Mouse (Mus musculus): ENCODE measurements around the gene Acbd3.

The Acbd3 gene

DNA sequence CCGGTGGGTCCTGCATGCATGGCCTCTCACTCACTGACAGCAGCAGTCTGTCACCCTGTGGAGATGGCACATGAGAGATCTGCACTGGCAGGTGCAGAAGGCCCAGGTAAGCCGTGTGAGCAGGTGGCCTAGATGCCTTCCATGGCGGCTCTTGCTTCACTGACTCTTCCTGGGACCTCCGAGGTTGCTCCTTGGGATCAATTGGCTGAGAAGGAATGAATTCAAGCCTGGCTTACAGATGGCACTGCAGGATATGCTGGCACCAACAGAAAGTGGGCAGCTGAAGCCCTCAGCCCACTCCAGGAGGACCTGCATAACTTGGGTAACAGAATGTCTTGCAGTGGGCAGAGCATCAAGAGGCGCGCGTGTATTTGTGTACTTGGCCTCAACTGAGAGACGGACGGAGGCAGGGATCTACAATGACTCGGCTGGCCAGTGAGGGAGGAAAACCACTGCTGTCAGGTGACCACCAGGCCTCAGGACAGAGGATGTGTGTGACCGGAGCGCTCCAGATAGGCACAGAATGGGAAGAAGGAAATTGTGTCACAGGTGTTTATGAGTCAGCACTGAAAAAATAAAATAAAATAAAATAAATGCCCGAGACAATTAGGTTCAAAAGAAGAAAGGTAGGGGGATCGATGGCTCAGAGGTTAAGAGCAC lies 66.1 kb downstream of the Acbd3 start:
- DNase-seq, result no peak

DNA sequence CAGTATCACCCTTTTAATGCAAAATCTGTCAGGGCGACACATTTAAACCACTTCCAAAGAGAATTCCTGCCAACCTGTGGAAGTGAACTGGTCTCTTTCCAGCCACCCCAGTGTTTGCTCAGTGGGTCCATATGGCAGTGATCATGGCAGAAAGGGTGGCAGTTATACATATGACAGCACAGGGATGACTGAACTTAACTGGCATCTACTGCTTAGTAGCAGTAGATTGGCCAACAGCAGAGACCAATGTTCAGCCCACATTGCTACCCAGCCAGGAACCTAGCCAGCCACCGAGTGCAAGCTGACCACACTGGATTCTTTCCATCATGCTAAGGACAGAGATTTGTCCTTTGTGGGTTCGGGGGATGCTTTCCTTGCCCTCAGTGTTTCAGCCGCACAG lies 67.0 kb downstream of the Acbd3 start:
- no peak for DNase-seq

DNA sequence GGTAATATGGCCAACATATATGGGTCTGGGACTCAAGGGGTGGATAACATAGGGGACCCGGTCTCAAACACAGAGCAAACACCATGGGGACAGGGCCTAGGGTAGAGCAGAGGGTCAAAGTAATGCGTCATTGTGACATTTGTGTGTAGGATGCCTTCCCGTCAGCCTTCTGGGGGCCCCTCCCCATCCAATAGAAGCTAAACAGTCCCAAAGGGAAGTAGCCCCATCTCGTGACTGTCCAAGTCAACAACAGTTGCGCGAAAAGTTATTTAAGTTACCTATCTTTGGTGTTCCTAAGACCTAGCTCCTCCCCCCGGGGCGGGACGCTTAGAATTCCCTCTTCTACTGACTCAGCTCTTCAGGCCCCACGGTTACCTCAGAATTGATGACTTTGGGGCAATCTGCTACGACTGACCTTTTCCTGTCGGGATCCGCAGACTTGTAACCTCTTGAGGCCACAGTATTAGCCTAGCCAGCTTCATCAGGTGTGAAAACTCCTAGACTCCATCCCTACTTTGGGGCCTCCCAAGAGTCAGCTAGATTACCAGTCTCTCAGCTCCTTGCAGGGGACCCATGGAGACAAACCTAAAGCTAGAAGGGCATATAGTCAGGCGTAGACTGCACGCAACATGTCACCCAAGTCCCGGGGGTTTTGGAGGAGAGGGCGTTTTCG lies 67.7 kb downstream of the Acbd3 start:
- DNase-seq, result no peak

- DNase-seq, result no peak
Measured at GRCm38 (mm10) chr1:180794170-180794569, 68.3 kb downstream of the Acbd3 start.

DNA sequence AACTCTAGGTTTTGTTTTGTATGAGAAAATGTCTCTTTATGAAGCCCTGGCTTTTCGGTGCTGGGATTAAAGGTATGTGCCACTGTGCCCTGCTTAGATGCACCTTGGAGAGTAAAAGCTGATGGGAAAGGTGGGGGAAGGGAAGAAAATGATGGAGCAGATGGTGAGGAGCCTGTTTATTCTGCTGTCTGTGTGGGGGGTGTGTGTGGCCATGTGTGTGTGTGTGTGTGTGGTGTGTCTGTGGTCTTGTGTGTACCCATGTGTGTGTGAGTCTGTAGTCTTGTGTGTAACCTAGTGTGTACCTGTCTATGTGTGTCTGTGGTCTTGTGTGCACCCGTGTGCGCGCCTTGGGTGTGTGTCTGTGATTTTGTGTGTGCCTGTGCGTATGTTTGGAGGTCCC lies 72.8 kb downstream of the Acbd3 start:
- no peak for DNase-seq

DNA sequence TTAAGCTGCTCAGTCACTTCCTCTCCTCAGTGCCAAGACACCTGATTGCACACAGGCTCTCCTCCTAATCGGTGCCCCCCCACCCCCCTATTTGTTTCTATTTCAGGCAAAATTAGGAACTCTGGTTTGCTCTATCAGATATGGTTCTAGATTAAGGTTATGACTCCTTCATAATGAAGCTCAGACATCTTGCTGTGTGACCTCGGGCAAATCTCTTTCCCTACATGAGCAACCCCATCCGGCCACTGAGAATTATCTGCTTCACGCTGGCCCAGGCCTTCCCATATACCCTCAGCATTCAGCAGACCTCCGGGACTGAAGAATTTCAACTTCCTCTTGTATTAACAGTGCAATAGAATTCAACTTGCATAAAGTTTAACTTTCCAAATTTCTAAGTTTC lies 73.4 kb downstream of the Acbd3 start:
- DNase-seq, result no peak

DNA sequence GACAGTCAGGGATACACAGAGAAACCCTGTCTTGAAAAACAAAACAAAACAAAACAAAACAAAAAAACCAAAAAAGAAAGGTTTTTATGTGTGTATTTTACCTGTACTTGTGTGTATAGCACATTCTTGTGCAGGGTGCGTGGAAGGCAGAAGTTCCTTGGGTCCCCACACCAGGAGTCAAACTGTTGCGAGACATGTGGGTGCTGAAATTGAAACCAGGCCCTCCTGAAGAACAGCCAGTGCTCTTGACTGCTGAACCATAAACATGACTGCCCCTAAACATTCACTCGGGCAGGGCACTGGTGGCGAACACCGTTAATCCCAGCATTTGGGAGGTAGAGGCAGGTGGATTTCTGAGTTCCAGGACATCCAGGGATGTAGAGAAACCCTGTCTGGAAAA lies 74.2 kb downstream of the Acbd3 start:
- no peak for DNase-seq

DNA sequence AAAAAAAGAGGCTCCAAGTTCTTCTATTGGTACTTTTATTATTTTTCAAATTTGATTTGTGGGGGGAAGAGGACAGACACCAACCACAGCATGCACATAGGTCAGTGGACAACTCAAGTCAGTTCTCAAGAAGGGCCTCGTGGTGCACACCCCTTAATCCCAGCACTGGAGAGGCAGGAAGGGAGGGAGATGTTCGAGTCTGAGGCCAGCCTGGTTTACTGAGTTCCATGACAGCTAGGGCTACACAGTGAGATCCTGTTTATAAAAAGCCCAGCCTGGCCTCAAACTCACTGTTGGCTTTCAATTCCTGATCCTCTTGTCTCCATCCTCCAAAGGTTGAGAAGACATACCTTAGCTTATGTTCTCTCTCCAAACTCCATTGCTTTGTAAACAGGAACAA lies 75.0 kb downstream of the Acbd3 start:
- DNase-seq, result no peak

GRCm38 (mm10) chr1:180801466-180801994 lies 75.7 kb downstream of the Acbd3 start:
- DNase-seq, result no peak
